Mouse (Mus musculus) cerebellum, adult 11-12 months (tissue): ENCODE data around the gene Thsd4.

ENCODE experiments used
- DNase-seq: peaks from one replicate; pipeline ENCODE4 v3.0.0; 2022

Thsd4 gene

GRCm38 (mm10) chr9:60053117-60053516 lies 468.7 kb downstream of the Thsd4 start:
- DNase-seq: no peak

- DNase-seq: no peak
Measured at GRCm38 (mm10) chr9:60052415-60052814, 469.4 kb downstream of the Thsd4 start.

GRCm38 (mm10) chr9:60043175-60043574 lies 478.7 kb downstream of the Thsd4 start:
- DNase-seq: no peak

GRCm38 (mm10) chr9:60034883-60035282 lies 487.0 kb downstream of the Thsd4 start:
- no peak for DNase-seq

DNA sequence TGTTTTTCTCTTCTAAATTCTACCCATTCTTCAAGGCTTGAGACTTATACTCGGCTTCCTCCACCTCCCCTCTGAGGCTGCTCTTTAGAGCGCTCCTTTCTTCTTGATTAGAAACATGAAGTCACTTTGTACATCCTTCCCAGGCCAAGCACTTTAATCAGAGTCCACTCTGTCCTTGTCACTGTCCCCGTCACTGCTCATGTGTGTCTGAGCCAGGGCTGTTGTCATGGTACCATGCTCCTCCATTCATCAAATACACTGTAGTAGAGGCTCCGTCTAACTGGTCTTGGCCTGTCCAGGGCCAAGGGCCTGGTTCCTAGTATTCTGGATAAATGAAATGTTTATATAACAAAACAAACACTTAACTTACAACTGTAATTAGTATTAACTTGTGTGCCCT lies 494.6 kb downstream of the Thsd4 start:
- DNase-seq: no peak

- DNase-seq: no peak
Measured at GRCm38 (mm10) chr9:60026795-60027194, 495.1 kb downstream of the Thsd4 start.

DNA sequence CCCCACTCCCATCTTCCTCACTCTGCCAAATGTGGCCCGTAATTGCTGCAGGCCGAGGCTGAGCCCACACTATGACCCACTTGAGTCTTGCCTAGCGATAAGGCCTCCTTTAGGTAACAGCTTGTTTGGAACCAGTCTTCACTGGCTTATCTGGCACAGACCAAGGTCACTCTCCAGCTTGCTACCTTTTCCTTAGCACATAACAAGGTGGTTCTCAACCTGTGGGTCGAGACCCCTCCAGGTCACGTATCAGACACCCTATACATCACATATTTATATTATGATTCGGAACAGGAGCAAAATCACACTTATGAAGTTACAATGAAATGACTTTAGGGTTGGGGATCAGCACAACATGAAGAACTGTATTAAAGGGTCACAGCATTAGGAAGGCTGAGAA lies 495.9 kb downstream of the Thsd4 start:
- DNase-seq: no peak

DNA sequence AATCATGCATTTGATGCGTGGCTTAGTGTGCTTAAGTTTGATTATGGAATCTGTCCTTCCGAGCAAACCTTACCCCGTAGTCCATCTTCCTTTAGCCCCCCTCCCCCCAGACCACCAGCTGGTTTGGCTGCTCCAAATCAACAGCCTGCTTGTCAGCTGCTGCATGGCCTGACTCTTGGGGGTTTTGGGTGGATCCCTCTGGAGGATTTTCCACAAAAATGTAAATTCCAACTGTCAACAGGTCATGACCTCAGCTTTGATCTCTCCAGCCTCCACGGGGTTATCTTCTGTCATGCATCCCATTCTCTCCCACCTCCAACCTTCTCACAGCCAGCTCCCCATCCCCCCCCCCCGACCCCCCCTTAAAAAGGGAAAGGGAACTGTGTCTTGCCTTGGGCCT lies 496.9 kb downstream of the Thsd4 start:
- DNase-seq: no peak

GRCm38 (mm10) chr9:60024545-60024944 lies 497.3 kb downstream of the Thsd4 start:
- no peak for DNase-seq

DNA sequence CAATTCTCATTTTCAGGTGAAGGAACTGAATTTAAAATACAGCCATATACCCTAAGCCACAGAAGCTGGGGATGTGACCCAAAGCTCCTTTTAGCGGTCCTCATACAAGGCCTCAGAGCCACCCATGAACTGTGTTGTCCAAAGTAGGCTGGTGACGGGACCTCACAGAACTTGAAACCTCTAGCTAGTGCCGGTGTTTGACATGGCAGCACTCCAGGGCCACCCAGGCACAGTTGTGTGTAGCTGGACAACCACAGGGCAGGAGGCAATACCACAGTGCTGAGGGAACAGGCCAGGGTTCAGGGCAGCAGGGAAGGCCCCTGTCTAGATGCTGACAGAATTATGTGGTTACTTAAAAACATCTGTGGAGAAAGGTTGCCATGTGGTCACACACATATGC lies 499.5 kb downstream of the Thsd4 start:
- DNase-seq: no peak

- no peak for DNase-seq
Measured at GRCm38 (mm10) chr9:60020444-60020843, 501.4 kb downstream of the Thsd4 start.

- no peak for DNase-seq
Measured at GRCm38 (mm10) chr9:60010285-60010684, 511.6 kb downstream of the Thsd4 start.

DNA sequence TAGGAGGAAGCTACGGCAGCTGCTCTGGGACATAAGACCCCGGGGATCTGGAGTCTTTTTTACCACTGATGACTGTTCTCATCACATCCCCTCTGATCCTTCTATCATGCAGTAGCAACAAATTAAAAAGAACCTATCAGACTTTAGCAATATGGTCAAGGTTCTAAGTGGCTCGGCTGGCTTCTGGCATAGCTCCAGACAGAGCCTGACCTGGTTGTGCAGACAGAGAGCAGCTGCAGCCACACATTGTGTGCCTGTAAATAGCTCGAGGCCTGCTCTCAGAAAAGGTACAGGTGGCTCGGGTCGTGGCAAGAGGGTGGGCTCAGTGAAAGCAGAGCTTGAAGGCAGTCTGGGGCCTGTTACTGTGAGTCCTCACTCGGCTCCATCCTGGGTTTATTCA lies 512.9 kb downstream of the Thsd4 start:
- DNase-seq: peak; percentile 12

DNA sequence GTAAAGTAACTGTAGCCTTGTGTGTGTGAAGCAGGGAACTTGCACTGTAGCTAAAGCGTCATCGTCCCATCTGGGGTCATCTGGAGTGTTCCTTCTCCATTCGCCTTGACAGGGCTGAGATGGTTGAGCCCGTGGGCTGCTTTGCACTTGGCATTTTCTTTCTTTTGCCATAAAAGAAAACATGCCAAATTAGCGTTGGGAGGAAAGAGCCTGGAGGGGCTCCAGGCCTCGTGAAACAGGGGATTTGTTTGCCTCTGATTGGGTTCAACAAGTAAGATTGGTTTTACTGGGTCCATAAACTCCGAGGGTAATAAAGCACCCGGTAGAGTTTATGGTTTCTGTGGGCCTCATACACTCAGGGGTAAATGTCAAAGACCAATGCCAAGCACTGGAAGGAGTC lies 519.5 kb downstream of the Thsd4 start:
- no peak for DNase-seq

DNA sequence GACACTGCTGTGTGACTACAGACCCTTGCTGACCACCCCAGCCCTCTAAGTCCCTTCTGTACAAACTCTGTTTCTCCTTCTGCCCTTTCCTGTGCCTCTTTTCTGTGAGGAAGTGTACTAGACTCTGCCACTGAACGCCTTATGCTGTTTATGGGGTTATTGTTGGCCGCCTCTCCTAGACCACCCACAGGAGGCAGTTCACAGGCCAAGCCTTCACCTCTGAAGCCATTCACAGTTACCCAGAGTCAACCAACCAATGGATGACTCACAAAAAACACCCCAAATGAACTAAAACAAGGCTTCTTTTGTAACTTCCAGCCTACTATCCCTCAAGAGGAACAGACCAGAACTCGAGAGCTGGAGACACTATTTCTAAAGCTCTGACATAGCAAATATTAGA lies 520.4 kb downstream of the Thsd4 start:
- DNase-seq: no peak

- no peak for DNase-seq
Measured at GRCm38 (mm10) chr9:59997725-59998124, 524.1 kb downstream of the Thsd4 start.

DNA sequence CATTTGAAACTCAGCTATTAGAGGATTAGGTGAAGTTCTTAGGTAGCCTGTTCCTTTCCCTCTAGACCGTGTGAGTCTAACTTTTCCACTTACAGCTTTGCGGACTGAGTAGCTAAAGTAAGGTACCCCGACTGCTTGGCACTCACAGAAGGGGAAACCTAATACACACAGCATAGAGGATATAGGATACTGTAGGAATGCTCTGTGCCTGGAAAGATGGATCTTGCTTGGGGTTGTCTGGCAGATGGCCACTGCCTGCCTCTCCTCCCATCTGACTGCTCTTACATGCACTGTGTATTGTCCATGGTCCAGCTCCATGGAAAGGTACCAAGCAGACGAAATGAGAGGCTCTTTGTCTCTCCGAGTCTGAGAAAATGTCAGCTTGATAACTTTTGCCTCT lies 530.4 kb downstream of the Thsd4 start:
- DNase-seq: no peak

DNA sequence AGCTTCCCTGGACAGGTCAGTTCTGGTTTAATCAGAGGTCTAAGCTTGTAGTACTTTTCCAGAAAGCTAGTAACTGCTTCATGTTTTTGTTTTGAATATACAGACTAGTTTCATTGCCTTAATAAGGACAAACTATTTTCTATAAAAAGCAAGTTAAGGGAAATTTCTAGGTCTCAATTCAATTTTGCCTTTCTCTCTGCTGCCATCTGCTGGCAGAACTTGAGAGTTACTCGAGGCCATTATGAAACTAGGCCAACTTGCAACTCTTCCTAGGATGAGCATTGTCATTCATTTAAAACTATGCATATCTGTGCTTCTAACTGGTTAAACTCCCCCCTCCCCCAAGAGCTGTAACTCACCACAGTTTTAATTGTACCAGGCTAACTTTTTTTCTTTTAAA lies 532.0 kb downstream of the Thsd4 start:
- DNase-seq: peak; percentile 9

GRCm38 (mm10) chr9:59985900-59986572 lies 535.8 kb downstream of the Thsd4 start:
- DNase-seq: no peak

- DNase-seq: no peak
Measured at GRCm38 (mm10) chr9:59981116-59981515, 540.7 kb downstream of the Thsd4 start.

DNA sequence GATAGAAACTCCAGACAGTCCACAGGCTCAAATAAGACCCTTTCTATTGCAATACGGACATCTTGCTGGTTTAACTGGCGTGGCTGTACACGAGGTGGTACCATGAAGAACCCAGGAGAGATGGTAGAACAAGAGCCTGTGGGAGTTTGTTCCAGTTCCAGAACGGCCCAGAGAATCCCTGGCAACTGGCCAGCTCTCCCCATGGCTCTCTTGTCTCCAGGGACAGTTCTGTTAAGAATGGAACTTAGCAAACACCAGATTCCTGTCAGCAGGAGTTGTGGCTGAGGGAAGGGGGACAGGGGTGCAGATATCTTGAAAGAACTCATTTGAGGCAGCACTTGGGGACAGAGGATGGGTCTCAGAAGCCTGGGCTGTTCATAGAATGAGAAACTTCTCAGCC lies 550.6 kb downstream of the Thsd4 start:
- DNase-seq: no peak

DNA sequence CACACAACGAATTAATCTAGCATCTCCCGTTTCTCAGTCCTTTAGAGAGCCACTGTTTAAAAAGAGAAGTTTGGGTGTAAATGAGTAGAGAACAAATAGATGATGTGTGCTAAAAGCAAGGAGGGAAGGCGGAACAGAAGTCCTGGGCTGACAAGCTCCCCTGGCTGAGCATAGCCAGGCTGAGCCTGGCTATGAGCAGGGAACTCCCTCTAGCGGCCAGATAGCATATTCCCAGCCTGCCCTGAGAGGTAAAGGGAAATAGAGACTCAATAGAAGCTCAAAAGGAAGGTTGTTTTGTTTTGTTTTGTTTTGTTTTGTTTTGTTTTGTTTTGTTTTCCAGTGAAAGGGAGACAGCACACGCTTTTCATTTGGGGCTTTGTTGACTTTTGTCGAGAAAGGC lies 552.5 kb downstream of the Thsd4 start:
- peak; percentile 18 for DNase-seq

- DNase-seq: no peak
Measured at GRCm38 (mm10) chr9:59965046-59965445, 556.8 kb downstream of the Thsd4 start.

DNA sequence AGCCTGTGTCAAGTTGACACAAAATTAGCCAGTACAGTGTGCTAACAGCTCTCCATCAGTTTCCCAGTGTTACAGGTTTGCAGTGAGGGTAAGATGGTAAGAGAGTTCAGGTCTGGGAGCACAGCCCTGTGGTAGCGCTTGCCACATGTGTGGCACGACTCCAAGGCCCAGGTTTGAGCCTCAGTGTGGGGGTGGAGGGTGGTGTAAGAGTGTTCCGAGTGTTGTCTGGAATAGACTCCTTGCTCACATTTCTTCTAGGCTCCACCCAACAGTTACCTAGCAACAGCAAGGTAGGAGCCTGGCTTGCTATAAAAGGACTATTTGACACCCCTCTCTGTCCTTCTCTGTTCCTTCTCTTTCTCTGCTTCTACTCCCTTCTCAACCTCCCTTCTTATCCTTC lies 557.5 kb downstream of the Thsd4 start:
- DNase-seq: no peak

- no peak for DNase-seq
Measured at GRCm38 (mm10) chr9:59961201-59961955, 560.5 kb downstream of the Thsd4 start.
